Mouse (Mus musculus): Measurements from ENCODE around the gene Itga7.

The Itga7 gene

DNA sequence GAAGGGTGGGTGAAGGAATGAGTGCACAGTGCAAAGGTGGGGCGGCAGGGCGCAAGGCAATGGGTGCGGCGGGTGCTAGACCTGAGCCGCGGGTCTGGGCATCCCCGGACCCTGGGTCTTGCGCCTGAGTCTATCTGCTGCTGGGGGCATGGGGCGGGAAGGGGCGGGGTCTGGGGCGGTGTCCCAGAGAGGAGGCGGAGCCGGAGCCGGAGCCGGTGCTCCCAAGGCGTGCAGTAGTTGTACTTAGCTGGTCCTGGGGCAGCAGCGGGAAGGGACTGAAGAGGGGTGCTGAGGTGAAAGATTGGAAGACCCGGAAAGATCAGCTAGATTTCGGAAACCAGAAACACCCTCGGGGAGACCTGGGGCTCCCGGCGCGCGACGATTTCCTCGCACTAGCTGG is at the start of gene Itga7:
Gene Itga7, plus strand, starts transcription at position 245 of the 400 bp plus-strand sequence.
- DNase-seq: peak; percentile 57 to 71

DNA sequence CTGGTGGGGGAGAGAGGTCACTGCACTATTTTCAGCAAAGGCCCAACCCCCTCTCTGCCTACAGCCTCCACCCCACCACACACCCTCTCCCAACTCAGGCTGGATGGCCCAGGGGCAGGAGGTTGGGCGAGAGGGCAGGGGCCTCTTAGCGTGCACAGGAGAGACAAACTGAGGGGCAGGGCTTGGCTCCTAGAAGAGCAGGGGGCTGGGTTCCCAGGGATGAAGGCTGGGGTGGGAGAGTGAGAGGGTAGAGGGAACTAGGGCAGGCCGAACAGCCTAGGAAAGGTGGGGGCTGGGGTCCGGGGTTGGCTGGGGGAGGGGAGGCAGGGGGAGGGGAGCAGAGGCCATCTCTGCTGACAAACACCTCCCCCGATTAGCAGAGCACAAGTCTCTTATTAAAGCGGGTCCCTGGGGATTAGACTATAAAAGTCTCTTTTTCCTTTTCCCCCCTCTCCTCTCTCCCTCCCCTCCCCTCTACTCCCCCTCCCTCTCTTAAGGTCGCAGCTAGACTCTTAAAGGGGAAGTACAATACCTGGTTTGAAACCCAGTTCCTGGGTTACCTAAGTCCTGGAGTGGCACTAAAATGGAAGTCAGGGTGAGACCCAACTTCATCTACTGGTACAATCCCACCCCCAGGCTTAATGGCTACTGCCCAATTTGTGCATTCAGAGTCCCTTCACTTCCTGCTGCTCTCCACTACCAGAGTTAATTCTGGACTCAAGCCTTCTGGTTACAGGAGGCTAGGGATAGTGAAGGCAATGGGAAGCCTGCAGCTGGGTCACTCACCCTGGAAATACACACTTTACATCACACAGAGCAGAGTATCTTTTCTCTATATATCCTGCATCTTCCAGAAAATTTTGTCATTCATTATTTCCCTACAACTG is 44.4 kb upstream of the Itga7 start:
- no peak for DNase-seq

DNA sequence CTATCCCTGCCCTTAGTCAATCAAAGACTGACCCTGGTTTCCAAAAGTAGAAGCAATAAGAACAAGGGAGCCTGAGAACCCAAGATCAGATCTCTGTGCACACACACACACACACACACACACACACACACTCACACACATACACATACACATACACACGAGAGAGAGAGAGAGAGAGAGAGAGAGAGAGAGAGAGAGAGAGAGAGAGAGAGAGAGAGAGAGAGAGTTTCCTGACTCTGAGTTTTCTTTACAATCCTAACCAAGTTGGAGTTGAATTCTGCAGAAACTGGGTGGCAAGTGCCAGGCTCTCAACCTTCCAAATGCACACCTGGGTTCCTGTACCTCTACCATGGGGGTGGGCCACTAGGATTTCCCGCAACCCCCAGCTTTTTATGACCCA is 43.8 kb upstream of the Itga7 start:
- no peak for DNase-seq

DNA sequence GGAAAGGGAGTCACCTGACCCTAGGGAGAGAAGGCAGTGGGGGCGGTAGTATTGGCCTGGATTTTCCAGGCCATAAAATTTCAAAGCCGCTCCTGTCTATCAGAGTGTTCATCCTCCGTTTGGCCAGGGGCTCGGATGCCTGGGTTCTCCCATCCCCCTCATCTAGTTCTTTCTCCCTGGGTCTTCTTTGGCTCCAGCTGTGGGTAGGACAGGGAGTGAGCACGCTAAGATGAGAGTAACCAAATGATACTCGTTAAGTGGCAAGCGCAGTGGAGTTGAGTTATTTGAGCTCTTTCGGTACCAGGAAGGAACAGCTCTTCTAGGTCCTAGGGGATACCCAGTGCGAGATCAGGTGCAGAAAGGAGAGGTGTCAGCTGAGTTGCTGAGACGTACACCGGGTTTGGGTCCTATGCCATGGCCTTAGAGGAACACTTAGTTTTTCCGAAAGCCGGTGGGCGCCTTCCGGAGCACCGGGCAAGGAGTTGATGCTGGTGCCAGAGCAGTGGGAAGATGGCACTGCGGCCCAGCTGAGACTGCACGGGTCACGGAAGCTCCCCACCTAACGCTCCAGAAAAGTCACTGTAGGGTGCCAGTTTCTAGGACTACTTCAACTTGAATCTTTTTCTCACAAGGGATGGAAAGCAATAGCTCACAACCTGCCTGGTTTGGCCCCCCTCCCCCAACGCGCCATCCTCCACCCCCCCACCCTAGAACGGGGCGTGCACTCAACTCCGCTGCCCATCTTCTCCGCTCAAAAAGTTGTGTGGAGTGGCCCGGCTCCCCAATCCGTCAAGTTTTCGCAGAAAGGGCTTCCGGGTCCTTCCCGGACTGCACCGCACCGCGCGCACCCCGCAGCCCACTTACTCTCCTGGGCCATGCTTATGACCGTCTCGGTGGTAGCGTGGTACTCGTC is 43.0 kb upstream of the Itga7 start:
- no peak for DNase-seq

GRCm38 (mm10) chr10:128891296-128892094 is 42.1 kb upstream of the Itga7 start, which contains the start of gene Gdf11:
Gene Gdf11, minus strand, starts transcription at chr10:128891718.
- peak in 1 of 2 experiments; percentile 31 for DNase-seq

DNA sequence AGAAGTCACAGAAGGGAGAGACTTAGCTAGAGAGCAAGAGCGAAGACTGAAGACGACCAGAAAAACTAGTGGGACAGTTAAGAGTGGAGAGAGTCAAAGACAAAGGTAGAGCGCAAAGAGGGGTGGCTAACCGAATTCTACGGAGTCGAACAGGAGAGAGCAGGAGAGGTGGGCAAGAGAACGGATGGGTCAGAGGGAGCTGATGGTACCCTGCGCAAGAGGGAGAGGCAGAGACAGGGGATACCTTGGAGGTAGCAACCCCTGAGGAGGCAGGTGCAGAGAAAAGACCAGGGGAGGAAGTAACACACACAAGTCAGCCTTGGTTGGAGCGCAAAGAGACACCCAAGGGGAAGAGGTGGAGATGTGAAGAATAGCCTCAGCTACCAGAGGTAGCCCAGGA is 41.4 kb upstream of the Itga7 start:
- DNase-seq: no peak

GRCm38 (mm10) chr10:128895437-128895836 is 38.2 kb upstream of the Itga7 start:
- DNase-seq: peak; percentile 47 to 84

DNA sequence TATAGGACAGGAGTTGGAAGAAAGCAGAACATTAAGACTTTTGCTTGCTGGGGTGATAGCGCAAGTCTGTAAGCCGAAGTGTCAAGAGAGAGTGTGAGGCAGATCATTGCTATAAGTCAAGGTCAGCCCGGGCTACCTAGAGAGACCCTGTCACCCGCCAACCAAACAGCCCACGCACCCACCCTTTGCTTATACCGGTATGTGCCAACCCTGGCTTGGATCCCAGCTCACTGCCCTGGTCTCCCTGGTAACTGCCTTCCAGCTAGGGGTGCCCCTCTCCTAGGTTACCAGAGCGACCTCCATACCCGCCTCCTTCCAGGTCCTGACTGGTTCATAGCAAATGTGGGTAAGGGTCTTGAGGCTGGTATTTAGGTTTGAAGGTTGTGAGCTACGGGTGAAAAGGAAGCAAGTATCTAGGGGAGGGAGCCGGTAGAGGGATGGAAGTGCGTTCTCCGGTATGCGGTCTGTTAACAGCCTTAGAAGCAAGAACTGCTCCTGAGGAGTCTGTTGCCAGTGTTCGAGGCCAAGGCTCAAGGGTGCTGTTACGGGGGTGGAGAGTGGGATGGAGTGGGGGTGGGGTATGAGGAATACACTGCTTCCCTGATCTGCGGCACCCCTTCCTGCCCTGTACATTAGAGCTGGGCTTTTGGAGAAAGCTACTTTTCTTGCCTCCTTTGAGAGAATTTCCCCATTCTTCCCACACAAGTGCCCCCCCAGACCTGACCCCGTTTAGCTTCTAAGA is 37.5 kb upstream of the Itga7 start:
- peak in 1 of 2 experiments; percentile 24 for DNase-seq

GRCm38 (mm10) chr10:128896807-128897206 is 36.8 kb upstream of the Itga7 start:
- DNase-seq: no peak

- DNase-seq: no peak
Measured at GRCm38 (mm10) chr10:128897501-128897900, 36.1 kb upstream of the Itga7 start.

DNA sequence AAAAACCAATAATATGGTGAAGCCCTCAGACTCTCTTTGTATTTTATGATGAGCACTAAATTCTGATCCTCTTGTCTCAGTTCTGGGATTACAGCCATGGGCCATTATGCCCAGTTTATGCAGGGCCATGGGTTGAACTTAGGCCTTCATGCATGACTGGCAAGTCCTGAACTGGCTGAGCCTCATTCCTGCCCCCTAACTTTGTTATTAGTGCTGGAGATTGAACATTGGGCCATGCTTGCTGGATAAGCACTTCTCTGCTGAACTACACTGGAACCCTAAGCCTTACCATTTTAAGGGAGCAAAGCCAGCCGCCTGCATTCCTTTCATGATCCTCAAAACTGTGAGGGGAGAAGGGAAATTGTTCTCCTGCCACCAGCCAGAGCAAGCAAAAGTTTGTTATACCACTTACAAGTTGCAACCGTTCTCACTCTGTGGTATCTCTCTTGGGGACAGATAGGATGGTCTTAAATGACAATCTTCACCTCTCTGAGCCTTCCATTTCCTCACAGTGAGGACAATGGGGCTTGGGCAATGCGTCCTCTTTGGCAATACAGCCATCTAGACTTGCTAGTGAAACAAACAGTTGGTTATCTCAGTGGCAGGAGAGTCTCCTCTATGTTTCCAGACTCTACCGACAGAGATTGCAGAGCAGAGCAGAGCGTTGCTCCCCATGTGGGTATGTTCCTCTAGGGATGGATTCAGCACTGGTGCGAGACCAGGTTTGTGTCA is 33.7 kb upstream of the Itga7 start:
- no peak for DNase-seq

DNA sequence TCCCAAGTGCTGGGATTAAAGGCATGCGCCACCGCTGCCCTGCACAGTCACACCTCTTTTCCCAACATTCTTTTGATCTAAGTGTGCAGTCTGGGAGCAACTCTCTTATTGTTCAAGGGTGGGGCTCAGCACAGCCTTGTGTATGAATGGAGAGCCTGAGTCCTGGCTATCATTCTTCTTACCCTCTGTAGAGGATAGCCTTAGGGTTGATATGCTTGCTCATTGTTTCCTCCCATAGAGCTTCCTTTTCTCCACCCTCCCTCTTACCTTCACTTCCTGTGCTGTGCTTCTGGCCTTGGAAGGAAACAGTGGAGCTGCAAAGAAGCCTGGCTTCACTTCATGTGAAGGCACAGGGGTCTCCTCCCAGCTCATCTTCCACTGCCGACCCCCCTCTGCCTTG is 32.9 kb upstream of the Itga7 start, which contains the start of gene Cd63:
Gene Cd63, plus strand, starts transcription at position 292 of the 400 bp plus-strand sequence.
- DNase-seq: no peak

GRCm38 (mm10) chr10:128901409-128901808 is 32.2 kb upstream of the Itga7 start:
- no peak for DNase-seq

DNA sequence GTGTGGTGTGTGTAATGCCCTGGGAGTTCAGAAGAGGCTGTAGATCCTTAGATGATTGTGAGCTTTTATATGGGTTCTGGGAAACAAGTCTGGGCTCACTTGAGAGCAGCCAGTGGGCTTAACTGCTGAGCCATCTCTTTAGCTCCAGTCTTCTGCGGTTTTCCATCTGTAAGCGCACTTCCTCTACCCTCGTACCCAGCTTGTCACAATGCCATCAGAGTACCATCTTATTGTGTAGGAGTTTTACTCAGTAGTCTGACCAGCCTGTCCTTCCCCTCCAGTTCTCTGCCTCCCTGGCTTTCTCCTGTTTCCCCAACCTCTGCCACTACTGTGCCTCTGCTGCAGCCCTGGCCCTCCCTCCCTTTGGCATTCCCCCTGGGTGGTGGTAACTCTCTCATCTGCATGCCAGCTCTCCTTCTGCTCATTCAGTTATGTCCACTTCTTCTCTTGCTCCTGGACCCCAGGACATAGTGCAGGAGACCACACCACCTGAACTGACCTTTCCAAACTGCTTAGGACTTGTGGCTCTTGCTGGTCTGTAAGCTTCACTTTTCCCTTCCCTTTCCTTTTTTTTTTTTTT is 31.1 kb upstream of the Itga7 start:
- no peak for DNase-seq

DNA sequence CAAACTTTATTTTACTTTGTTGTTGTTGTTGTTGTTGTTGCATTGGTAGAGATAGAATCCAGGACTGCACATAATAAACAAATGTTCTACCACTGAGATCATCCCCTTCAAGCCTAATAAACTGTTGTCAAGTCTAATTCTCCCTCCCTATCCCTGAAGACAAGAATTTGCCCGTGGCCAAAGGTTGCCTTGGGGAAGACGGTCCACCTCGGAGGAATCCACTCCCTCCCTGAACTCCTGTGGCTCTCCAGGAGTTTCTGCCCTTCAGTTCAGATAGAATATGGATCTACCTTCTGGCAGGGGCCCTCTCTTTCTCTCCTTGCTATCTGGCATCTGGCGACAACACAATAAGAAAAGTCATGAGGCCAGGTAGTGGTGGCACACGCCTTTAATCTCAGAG is 28.8 kb upstream of the Itga7 start:
- no peak for DNase-seq

DNA sequence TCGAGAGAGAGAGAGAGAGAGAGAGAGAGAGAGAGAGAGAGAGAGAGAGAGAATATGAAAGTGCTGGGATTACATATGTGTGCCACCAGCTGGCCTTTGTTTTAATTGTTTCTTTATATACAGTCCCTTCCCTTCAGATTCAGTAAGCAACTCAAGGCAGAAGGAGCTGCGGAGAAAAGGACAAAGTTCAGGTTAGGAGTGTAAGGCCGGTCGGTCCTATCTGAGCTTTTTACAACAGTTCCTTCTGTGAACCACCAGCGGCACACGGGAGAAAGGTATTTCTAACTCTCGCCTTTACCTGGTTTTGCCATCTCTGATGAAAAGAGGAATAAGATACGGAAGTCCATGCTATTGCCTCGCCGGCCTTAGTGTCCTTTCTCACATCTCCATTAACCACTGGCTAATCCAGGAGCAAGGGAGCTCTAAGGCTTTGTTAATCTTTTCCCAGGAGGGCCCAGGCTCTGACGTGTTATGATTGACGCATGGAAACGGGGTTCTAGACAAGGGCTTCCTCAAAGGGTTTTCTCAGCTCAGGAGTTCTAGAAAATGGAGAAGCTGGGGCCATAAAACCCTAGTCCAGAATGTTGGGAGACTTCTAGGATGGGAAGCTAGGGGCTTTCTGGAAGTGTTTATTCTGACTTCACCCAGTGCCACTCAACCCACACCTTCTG is 24.7 kb upstream of the Itga7 start:
- DNase-seq: no peak

DNA sequence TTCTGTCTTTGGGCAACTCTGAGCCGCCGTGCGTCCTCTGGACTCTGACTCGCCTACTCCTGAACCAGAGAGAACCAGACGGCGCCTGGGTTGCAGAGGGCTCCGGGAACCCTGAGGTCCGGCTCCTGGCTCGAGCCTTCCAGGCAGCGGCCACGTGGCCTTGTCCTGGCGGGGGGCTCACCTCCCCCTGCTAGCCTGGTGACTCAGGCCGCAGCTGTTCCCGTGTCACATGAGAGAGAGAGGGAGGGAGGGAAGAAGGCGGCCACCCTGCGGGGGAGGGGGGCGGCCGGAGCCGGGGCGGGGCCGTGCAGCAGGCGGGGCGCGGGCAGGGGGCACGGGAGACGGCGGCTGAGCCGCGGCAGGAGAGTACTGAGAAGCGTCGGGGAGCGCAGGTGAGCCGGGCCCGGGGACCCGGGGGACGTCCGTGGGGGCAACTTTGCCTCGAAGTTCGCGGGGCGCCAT is 24.0 kb upstream of the Itga7 start:
- DNase-seq: peak; percentile 49 to 63

GRCm38 (mm10) chr10:128910066-128910841 is 23.4 kb upstream of the Itga7 start:
- DNase-seq: peak in 1 of 2 experiments; percentile 47

DNA sequence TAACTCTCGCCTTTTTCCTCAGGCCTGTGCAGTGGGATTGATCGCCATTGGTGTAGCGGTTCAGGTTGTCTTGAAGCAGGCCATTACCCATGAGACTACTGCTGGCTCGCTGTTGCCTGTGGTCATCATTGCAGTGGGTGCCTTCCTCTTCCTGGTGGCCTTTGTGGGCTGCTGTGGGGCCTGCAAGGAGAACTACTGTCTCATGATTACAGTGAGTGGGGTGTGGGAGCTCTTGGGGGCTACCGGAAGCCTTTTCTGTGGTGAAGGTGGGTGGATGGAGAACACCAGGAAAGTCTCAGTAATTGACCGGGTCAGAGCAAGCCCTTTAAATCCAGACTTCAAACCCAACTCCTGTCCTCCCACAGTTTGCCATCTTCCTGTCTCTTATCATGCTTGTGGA is 22.2 kb upstream of the Itga7 start:
- DNase-seq: no peak
